Mouse (Mus musculus) layer of hippocampus, postnatal 10 days (tissue): ENCODE measurements at regions not wholly inside any gene's neighbourhood (a gene's known extent, or its start where the extent isn't known, plus 50 kb on each side); places are given as distances from the start of the nearest gene placed in this dataset.
"Not testable (repeated sequence)": the region's sequence is repeated elsewhere in the genome, so short reads cannot be mapped to it uniquely, and the experiment has no call there.

Experiments used
- DNase-seq, 2 experiments: peaks; one replicate each; pipeline ENCODE4 v3.0.0; 2021; ENCODE audit warnings: low spot score in 2 of 2

DNA sequence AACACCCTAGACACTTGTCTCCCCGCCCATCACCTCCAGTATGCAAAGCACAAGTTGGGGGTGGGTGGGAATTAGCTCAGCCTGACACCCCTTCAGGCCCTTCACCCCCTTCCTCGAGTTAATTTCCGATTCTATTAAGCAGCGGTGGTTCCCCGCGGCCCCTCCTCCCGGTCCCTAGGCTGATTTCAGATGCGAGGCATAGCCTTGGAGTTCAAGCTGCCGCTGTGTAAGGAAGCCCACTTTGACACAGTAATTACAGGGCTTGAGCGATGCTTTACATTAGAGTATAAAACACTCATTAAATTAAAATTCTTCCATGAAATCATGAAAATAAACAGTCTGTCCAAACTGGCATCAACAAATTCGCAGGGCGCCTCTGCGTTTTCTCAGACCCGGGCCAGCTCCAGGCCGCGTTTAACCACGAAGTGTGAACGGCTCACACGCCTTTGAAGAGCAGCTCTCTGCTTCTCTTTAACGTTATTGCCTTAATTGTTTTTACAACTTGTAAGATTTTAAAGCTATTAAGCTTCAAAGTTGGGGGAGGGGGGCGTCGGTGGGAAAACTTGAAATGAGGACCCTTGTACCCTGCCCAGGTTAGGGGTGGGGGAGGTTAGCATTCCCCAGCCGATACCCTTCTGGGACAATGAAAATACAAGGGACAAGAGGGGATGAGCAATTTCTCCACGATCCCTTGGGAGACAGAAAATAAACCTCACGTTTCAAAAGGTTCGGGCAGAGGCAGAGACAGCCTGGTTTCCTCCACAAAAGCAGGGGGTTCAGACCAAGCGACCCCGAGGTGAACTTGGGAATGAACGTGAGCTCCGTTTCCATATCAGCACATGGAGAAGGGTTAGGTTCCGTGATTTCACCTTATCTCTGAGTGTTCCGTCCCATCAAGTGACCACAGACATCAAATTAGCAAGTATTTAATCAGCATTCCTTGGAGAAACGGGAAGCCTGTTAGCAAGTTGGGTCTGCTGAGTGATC is 114.4 kb downstream of the Dicer1 start:
- no peak for DNase-seq

DNA sequence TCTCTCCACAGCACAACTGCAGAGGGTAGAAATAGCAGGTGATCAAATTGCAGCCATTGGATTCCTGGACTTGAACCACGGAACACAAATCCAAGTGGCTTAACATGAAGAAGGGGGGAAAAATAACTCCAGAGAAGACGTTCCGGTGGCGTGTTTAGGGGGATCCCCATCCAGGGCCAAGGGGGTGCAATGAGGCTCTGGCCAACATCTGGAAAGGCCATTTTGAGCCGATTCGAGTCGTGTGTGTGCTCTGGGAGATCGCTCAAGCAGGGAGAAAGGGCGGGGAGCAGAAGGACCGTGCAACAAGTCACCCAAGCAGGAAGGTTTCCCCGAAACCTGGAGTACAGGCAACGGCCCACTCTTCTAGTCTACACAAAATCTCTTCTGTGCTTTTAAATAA is 115.3 kb downstream of the Dicer1 start:
- DNase-seq = no peak

DNA sequence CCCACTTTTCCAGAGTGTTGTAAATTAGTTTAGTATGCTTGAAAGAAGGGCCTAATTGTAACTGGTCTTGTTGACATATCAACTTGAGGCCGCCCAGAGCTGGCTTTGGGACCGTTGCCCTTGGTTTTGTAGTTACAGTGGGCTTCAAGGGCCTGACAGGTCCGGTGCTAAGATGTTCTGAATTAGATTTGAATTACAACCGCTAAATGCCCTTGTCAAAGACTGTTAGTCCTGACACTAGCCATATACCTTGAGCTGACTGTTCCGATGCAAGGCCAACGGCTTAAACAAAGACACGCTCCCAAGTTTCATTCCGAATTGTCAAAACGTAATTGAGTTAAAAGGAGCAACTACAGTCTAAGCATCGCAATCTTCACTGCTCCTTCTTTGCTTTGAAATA is 116.9 kb downstream of the Dicer1 start:
- no peak for DNase-seq

DNA sequence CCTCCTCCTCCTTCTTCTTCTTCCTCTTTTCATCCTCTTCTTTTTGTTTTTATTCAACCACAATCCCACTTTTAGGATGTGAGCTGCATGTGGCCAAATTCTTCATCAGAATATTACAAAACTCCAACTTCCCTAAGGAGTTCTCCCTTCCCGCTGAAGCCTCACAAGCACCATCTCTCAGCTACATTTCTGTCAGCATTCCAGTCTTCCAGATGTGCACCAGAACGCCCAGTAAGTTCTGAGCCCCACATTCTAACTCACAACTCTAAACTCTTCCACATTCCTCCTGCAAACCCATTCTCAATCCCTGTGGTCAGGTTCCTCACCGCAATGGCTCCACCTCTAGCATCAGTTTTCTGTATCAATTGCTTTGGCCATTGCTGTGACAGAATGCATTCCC is 121.2 kb downstream of the Dicer1 start:
- DNase-seq = no peak

DNA sequence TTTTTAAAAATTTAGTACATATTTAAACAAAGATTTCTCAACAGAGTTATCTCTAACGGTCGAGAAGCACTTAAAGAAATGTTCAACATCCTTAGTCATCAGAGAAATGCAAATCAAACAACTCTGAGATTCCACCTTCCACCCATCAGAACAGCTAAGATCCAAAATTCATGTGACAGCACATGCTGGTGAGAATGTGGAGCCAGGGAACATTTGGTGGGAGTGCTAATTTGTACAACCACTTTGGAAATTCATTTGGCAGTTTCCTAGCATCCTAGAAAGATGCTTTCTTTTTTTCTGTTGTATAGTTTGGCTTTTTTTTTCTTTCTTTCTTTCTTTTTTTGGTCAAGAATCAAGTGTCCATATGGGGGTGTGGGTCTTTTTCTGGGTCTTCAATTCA is 122.3 kb downstream of the Dicer1 start:
- no peak for DNase-seq

DNA sequence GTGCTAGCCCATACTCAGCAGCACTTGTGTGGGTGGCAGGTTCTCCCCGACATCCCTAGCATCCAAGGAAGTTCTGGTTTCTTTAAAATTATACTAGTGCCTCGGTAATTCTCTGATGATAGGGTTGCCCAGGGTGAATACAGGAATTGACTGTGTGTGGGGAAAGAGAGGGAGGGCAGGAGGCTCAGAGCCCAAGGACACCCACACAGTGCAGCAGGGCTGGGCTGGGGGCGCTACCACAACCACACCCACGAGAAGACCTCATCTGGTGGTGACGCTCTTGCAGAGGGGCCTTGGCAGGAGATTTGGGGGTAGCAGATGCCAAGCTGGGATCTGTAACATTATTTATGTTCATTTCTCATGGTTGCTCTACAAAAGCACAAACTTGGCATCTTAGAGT is 125.7 kb downstream of the Dicer1 start:
- no peak for DNase-seq

DNA sequence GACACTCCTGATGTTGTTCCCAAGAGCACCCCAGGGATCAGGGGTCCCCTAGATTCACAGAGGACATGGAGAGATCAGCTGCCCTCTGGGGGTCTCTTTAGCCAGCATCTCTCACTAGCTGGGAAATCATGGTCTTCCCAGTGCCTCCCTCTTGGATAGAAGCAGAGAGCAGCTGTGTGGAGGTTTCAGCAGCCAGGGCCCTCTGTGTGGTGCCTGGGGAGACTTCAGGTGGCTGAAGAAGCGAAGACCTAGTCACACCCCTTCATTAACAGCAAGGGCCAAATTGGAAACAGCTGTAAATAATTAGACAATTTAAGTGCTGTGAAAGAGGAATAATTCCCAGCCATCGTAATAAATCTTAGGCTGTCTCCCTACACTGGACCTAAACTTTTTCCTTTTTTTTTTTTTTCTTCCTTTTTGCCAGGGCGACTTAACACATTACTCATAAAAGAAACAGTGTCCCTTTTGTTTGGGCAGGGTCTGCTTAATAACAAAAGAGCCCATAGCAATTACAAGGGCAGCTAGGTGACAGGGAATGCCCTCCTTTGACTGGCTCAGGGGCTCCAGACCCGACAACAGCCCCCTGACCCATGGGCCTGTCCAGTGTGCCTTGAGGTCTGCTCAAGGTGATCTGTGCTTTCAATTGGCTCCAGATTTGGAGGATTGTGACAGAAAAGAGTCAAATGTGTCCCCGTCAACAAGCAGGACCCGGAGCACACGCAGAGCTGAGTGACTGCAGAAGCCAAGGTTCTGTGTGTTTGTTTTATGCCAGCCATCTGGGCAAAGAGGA is 127.7 kb downstream of the Dicer1 start:
- DNase-seq = no peak

DNA sequence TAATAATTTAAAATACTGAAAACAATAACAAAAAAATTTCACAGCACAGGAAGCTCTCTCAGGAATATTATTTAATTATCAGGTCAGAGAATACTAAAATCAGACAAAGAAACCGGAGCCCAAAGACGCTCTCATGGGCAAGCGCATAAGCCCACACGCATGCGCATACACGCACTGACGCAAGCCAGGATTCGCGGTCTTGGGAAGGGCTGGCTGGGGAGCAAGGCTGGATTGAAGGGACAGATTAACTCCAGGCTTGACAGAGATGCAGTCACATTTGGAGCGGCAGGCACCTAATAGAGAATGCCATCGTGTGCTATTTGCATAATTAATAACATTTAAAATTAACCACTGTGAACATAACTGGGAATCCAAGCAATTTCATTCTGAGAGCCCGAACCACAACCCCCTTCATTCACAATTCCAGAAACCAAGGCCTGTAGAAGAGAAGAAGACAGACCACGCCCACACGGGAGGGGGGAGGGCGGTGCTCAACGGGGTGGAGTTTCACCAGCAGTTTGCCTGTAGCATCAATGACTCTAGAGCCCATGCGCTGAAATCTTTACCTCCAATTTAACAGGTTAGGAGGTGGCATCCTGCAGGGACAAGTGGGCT is 134.5 kb downstream of the Dicer1 start:
- peak; percentile 61 to 75 for DNase-seq

DNA sequence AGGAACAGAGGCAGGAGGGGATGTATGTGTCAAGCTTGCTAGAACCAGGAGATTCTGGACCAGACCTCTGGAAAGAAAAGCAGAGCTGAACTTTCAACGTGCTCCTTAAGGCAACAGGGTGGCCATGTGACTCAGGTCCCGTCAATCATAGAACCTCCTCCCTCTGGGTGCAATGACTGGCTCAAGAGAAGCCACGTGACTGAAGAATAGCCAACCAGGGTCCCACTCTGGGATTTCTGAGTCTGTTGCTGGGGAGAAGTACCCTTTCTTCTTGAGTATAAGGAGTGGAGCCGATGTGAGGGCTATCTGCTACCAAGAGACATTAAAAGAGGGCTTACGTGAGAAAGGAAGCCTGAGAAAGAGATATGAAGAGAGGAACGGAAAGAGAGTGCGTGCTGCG is 137.5 kb downstream of the Dicer1 start:
- DNase-seq = no peak

DNA sequence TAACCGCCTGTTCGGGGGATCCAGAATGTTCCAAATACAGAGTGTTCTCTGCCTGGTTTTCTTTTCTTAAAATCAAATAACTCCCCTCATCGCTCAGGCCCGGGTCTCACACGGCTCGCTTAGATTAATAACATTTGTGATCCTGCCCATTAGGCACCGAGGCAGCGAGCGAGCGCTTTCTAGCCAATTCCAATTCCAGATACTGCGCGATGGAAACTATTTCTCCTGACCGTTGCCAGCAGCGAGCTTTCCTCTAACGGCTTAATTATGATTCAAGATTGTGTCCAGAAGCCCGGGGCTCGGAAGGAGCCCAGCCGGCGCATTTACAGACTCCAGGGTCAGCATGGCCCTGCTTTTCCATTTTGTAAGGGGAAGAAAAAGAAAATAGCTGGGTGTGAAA is 136.6 kb upstream of the Gsc start:
- no peak for DNase-seq

DNA sequence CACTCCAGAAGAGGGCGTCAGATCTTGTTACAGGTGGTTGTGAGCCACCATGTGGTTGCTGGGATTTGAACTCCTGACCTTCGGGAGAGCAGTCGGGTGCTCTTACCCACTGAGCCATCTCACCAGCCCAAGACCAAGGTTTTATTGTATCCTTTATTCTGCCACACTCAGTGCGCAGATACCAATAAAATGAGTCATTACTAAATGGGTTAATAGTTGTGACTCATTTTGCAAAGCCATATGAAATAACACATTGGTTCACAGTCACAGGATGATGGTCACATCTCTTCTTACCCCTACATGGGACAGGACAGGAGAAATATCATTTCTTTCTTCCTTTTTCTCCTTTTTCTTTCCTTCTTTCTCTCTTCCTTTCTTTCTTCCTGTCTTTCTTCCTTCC is 135.8 kb upstream of the Gsc start:
- not testable (repeated sequence) for DNase-seq

DNA sequence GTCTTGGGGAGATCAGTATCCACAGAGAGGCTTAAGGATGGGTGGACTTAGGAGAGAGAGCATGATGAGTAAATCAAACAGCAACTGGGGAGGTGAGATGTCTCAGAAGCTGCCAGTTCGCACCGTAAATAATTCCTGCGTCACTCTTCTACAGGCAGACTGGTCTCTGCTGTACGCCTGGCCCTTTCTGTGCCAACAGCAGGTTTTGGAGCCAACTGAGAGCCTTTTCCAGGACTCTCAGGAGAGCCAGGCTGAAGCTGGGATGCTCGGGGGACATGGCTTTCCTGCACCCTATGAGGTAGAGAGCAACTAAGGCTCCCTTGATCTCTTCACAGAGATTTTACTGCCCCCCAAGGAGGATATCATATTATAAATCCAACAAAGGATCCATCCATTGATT is 134.3 kb upstream of the Gsc start:
- DNase-seq = no peak

DNA sequence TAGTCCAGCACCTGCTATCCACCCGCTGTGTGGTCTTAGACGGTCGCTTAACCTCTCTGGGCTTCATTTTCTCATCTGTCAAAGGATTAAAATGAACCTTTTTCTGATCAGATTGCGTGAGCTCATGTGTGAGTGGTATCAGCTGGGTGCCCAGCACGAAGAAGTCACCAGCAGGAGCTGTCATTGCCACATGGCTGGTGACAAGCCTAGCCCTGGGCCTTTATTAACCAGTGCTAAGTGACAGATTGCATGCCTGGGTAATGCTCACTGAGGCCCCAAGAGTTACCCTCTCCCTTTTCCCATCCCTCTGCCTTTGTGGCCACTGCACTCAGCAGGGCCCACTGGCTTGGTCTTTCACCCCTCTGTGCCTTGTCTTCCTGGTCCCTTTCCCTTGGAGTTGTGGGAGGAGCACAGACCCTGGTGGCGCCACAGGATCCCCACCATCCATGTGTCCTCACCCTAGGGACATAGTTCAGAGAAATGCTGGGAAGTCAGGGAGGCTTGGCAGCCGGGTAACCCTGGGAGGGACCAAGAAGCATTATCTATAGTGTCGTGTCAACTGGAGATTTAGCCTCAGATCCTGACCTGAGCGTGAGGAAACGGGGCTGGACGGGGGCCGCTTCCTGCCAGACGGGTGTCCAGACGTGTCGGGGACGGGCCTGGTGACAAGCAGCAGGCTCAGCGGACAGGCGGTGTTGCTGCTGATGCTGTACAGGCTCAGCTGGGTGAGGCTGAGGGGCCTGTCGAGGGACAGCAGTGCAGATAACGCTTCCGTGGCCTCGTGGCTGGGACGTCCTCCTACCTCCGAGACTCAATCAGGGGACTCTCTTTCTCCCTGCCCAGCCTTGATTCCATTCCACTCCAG is 132.6 kb upstream of the Gsc start:
- DNase-seq = no peak

DNA sequence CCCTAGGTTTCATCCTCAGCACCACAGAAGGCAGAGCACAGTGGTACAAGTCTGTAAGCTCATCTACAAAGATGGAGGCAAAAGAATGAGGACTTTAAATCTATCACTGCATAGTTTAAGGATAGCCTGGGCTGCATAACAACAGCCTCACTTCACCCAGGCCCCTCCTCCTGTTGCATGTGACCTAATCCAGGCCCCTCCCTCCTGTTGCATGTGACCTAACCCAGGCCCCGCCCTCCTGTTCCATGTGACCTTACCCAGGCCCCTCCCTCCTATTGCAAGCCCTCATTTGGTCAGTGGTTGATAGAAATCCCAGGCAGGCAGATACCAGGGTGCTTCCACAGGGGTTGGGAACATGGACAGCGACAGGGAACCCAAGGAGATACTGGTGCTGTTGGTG is 124.9 kb upstream of the Gsc start:
- no peak for DNase-seq

DNA sequence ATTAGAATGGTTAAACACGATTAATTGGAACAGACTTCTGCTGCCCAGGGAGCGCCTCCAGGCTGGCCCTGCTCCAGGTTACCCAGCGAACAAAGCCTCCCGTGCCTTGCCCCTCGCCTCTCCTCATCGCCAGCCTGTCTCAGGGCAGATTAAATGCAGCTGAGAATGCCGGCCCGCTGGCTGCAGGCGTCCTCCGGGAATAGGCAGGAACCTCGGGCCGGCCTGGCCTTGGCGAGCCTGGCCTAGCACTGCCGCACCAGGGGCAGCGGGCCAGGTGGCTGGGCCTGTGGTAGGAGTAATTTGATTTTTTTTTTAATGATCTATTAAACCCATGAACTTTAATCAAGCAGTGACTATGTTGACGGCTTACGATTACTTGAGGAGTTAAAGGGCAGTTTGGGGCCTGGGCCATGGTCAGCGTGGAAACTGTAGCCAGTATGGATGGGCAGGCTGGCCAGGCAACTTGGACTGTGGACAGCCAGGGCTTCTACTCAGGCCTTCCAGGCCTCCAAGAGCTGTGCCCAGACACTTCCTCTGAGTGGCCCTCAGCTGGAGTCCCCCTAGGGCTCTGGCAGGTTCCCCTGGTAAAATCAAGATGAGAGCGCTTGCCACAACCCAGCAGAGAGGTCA is 120.5 kb upstream of the Gsc start:
- DNase-seq = peak; percentile 73 to 79

DNA sequence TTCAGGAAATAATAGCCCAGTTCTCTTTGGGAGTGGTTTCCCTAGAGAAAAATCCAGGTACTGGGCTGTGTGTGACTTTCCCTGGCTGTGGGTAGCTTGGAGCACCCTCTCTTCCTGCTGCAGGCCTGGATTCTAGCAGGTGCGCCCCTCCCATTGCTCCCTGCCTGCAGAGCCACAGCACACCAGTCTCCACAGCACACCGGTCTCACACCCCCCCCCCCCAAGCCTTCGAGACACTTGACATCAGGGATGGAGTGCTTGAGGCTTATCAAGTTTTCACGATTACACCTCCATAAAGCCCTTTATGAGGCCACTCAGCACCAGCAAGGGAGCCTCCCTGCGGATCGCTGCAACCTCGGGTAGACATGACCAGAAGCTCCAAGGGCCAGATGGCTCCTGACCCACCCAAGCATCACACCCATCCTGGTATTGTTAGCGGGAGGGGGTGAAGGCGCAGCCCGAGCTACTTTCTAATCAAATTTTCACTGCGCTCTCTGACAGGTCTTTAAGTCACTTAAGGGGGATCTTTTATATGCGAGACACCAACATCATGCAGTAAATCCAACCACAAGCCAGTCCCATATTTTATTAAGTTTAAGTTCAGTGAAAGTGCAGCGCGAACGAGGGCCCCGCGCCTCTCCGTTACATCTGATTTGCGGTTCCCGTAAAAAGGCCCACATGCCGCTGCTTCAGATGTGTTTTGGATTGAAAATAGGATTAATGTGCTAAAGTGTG is 119.8 kb upstream of the Gsc start:
- DNase-seq = no peak

DNA sequence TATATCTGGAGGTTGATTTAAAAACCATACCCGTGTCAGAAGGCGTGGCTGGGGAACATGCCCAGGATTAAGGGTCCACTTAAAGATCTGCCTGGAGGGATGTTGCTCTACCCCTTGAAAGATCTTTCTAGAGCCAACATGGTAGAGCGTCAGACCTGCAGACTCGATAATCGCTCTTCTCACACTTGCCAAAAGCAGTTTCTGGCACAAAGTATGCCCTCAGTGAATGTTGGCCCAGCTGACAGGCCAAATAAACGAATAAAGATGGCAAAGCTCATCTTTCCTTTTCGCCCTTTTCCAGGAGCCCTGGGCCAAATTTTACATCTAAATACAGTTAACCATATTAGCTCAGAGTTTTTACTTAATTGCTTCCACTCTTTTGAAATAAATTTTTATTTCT is 118.4 kb upstream of the Gsc start:
- DNase-seq = no peak

DNA sequence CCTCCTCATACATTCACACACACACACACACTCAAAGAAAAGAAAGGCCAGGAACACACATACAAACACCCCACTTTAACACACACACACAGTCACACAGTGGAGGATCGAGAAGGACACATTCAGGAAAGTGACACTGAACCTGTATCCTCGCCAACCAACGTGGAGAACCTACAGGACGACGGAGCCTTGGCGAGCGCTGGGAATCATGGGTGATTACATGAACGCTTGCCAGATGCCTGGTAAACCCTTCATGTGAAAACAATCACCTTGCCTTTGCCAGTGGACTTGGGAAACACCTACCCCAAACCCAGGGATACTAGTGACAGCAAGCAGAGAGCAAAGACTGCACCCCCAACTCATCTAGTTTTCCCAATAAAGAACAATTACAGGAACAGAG is 117.2 kb upstream of the Gsc start:
- no peak for DNase-seq

DNA sequence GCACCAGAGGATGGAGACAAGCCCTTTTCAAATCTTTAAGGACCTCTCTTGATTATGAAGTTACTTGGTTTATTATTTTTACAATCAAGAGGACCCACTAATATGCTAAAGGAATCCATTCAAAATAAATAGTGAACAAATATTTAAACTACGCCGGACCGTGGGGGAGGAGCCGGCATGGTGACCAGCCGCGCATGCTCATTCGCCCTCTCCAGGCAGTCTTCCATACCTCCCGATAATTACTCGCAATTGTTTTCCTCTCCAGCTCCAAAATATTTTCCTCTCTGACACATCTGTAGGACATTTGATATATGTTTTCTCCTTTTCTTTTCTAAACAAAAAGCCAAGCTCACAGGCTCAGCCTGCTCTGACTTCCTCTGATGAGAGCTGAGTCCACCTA is 111.3 kb upstream of the Gsc start:
- no peak for DNase-seq

DNA sequence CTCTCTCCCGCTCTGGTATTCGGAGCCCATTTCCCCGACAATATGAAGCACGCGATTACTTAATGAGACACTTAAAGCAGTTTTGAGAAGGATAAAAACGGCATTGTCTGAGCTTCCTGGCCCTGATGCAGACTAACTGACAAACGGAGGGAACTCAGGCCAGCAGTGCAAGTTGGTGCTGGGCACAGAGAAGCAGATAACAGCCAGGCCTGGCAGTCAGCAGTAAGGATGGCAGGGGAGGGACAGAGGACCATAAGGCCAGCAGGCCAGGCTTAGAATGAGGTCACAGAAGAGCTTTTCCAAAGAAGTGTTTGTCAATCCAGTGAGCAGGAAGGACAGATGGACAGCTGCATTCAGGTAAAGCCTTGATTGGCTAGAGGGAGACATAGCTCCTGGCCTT is 107.7 kb upstream of the Gsc start:
- no peak for DNase-seq
